In the genomic region with DNA sequence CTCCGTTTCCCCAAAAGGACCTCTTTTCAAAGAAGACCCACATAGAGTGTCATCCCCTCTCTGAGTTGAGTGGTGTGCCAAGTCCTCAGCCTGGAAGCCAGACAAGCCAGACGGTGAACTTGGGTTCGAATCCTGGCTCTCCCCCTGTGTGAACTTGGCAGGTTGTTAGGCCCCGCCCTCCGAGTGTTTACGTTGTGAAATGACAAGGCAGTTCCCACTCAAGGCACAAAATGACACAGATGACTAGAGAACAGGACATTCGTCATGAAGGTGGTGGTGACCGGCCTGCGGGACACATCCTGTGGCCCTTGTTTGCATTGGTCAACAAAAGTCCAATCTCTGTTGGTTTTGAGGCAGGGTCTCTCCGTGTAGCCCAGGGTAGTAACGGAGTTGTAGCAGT, we compare ENCODE assay signal across 8 mouse cellular contexts. TPM values are rescaled to one million over a fixed set of nuclear protein-coding genes. Genes with fewer than 3 reads are reported as not detected.
DNase-seq lines count a peak whose midpoint lies in the region; ATAC-seq and TF ChIP-seq lines count a peak whose summit lies in the region.

No protein-coding gene starts in this region.

- no peak overlapping the region for H3K4me3 ChIP-seq in limb, embryonic 15.5 days
- no peak overlapping the region for H3K4me3 ChIP-seq in limb, embryonic 10.5 days
- H3K4me3 ChIP-seq in forebrain, embryonic 11.5 days (ENCODE audit: low read depth, low read length) = no peak overlapping the region
- H3K4me3 ChIP-seq in liver, embryonic 14.5 days (ENCODE audit: insufficient read depth in 1 of 2, low read depth in 2 of 2, low read length in 2 of 2) = peak overlapping the region; percentile 25 to 97
- peak overlapping the region; percentile 12; the same call in 1 of the 2 replicates for H3K4me3 ChIP-seq in small intestine, adult 2 months (ENCODE audit: low read depth, low read length)
- H3K4me3 ChIP-seq in cerebellum, adult 2 months (replicated peaks; ENCODE audit: insufficient read depth, low read depth, low read length) = no peak overlapping the region

- no peak for TF ChIP-seq POLR2A in small intestine, adult 2 months (IDR thresholded peaks at IDR 0.05; ENCODE audit: low read depth, low read length)
- TF ChIP-seq POLR2A in cerebellum, adult 2 months (IDR thresholded peaks at IDR 0.05; ENCODE audit: borderline replicate concordance, insufficient read depth, low read length) = no peak

- H3K27ac ChIP-seq in limb, embryonic 15.5 days = peak overlapping the region; percentile 79; the same call in 1 of the 2 replicates
- H3K27ac ChIP-seq in limb, embryonic 10.5 days = no peak overlapping the region
- peak overlapping the region; percentile 88 for H3K27ac ChIP-seq in forebrain, embryonic 11.5 days (ENCODE audit: low read depth, low read length)
- peak overlapping the region; percentile 91 for H3K27ac ChIP-seq in liver, embryonic 14.5 days
- H3K27ac ChIP-seq in small intestine, adult 2 months (ENCODE audit: insufficient read depth, low read depth, low read length) = peak overlapping the region; percentile 97
- H3K27ac ChIP-seq in cerebellum, adult 2 months (ENCODE audit: insufficient read depth, low read length) = no peak overlapping the region

- no peaks in the 10 kb centered on the region for H3K36me3 ChIP-seq in limb, embryonic 15.5 days
- peaks cover 14% of the 10 kb centered on the region for H3K36me3 ChIP-seq in limb, embryonic 10.5 days
- H3K36me3 ChIP-seq in forebrain, embryonic 11.5 days (ENCODE audit: control insufficient read depth, insufficient read depth, low read length) = 0 out of 2 replicates have a peak, but pooled peaks cover 2% of the 10 kb centered on the region
- peaks cover 31% of the 10 kb centered on the region for H3K36me3 ChIP-seq in liver, embryonic 14.5 days (replicated peaks; ENCODE audit: control insufficient read depth, insufficient read depth, low read depth)
- H3K36me3 ChIP-seq in small intestine, adult 2 months (ENCODE audit: control insufficient read depth, insufficient read depth, low read length) = peaks cover 11% of the 10 kb centered on the region

- DNase-seq in limb, embryonic 10.5 days (ENCODE audit: low spot score) = no peak
- no peak for DNase-seq in forebrain, embryonic 11.5 days (ENCODE audit: low spot score)
- peak; percentile 59 to 76 (median 61) for DNase-seq in liver, embryonic 14.5 days (ENCODE audit: low read depth in 3 of 3, low spot score in 3 of 3)
- no peak for DNase-seq in cerebellum, adult 2 months
- no peak for DNase-seq in adrenal gland, adult 8-10 months
- DNase-seq in layer of hippocampus, adult 18-20 months (ENCODE audit: low spot score in 2 of 2) = no peak

- no peaks in the 10 kb centered on the region for H3K9me3 ChIP-seq in limb, embryonic 15.5 days
- no peaks in the 10 kb centered on the region for H3K9me3 ChIP-seq in limb, embryonic 10.5 days (replicated peaks)
- H3K9me3 ChIP-seq in forebrain, embryonic 11.5 days (ENCODE audit: control insufficient read depth, low read length) = no peaks in the 10 kb centered on the region
- H3K9me3 ChIP-seq in liver, embryonic 14.5 days (ENCODE audit: control insufficient read depth, low read length) = no peaks in the 10 kb centered on the region

- H3K27me3 ChIP-seq in limb, embryonic 15.5 days = no peaks in the 10 kb centered on the region
- no peaks in the 10 kb centered on the region for H3K27me3 ChIP-seq in limb, embryonic 10.5 days (ENCODE audit: low read depth, poor library complexity, severe bottlenecking)
- H3K27me3 ChIP-seq in forebrain, embryonic 11.5 days (ENCODE audit: control insufficient read depth, insufficient read depth, low read length) = no peaks in the 10 kb centered on the region
- no peaks in the 10 kb centered on the region for H3K27me3 ChIP-seq in liver, embryonic 14.5 days (ENCODE audit: control insufficient read depth, insufficient read depth, low read length)
- no peaks in the 10 kb centered on the region for H3K27me3 ChIP-seq in small intestine, adult 2 months (ENCODE audit: control insufficient read depth, insufficient read depth, low read length)
- no peaks in the 10 kb centered on the region for H3K27me3 ChIP-seq in cerebellum, adult 2 months (ENCODE audit: control insufficient read depth, insufficient read depth, low read length)

- no peak for ATAC-seq in limb, embryonic 15.5 days (ENCODE audit: insufficient number of reproducible peaks, low FRiP score, low TSS enrichment, low read depth)
- ATAC-seq in forebrain, embryonic 11.5 days (replicated peaks; ENCODE audit: low FRiP score) = no peak
- ATAC-seq in liver, embryonic 14.5 days (ENCODE audit: insufficient read depth) = no peak

- H3K9ac ChIP-seq in limb, embryonic 15.5 days = no peak overlapping the region
- H3K9ac ChIP-seq in forebrain, embryonic 11.5 days (ENCODE audit: low read length) = no peak overlapping the region
- H3K9ac ChIP-seq in liver, embryonic 14.5 days (replicated peaks) = peak overlapping the region; percentile 99

- peaks cover 77% of the 10 kb centered on the region for H3K4me1 ChIP-seq in limb, embryonic 15.5 days
- H3K4me1 ChIP-seq in limb, embryonic 10.5 days = peaks cover 83% of the 10 kb centered on the region
- H3K4me1 ChIP-seq in forebrain, embryonic 11.5 days (replicated peaks; ENCODE audit: control insufficient read depth, insufficient read depth, low read length) = peaks cover 46% of the 10 kb centered on the region
- peaks cover 69 to 71% of the 10 kb centered on the region in 2 experiments for H3K4me1 ChIP-seq in liver, embryonic 14.5 days (replicated peaks; ENCODE audit: control insufficient read depth in 2 of 2, insufficient read depth in 2 of 2, low read length in 1 of 2)
- peaks cover 33% of the 10 kb centered on the region for H3K4me1 ChIP-seq in small intestine, adult 2 months (ENCODE audit: control insufficient read depth, insufficient read depth, insufficient read length, low read length)
- H3K4me1 ChIP-seq in cerebellum, adult 2 months (ENCODE audit: control insufficient read depth, insufficient read depth, low read length) = peaks cover 6% of the 10 kb centered on the region; the same call in 1 of the 2 replicates

- 0 out of 2 replicates have a peak, but pooled peaks have one; percentile 8 for TF ChIP-seq EP300 in liver, embryonic 14.5 days (IDR thresholded peaks at IDR 0.05; ENCODE audit: low read depth)

- 82% methylated on average over 11 of the region's 11 CpGs for WGBS in limb, embryonic 15.5 days
- 92% methylated on average over 11 of the region's 11 CpGs for WGBS in limb, embryonic 10.5 days
- WGBS in forebrain, embryonic 11.5 days = 92% methylated on average over 11 of the region's 11 CpGs
- 68% methylated on average over 11 of the region's 11 CpGs for WGBS in liver, embryonic 14.5 days (ENCODE audit: insufficient replicate concordance)
- WGBS in small intestine, adult 2 months = 25% methylated on average over 11 of the region's 11 CpGs
- WGBS in cerebellum, adult 2 months = 69% methylated on average over 11 of the region's 11 CpGs

- no peak for TF ChIP-seq CTCF in liver, embryonic 14.5 days (IDR thresholded peaks at IDR 0.05; ENCODE audit: low read depth)
- TF ChIP-seq CTCF in small intestine, adult 2 months (IDR thresholded peaks at IDR 0.05; ENCODE audit: extremely low read depth, insufficient read length, insufficient replicate concordance, low read depth, low read length) = no peak
- TF ChIP-seq CTCF in cerebellum, adult 2 months (IDR thresholded peaks at IDR 0.05; ENCODE audit: borderline replicate concordance, insufficient read depth, low read depth, low read length) = no peak

- no peak overlapping the region for H3K4me2 ChIP-seq in limb, embryonic 15.5 days
- no peak overlapping the region for H3K4me2 ChIP-seq in forebrain, embryonic 11.5 days (ENCODE audit: low read depth, low read length, severe bottlenecking)
- H3K4me2 ChIP-seq in liver, embryonic 14.5 days (ENCODE audit: low read depth) = peak overlapping the region; percentile 88

RNA-seq across cellular contexts. Expression of a gene that starts 6.7 kb away (rescaled TPM):
- polyA plus RNA-seq in limb, embryonic 15.5 days (2015; fragmentation: Nextera tagmentation; extraction: Ambion mirVana) = 86.7 and 89.6 TPM in 2 replicates
- 40.8 and 42.7 TPM in 2 replicates for polyA plus RNA-seq in limb, embryonic 10.5 days (2016; fragmentation: Nextera tagmentation; extraction: Ambion mirVana)
- polyA plus RNA-seq in forebrain, embryonic 11.5 days (2014; fragmentation: Nextera tagmentation; extraction: Ambion mirVana) = 39.4 and 40.9 TPM in 2 replicates
- polyA plus RNA-seq in liver, embryonic 14.5 days (2012; rRNA removed) = 34.2 and 42.8 TPM in 2 replicates
- polyA plus RNA-seq in liver, embryonic 14.5 days (2014; fragmentation: Nextera tagmentation; extraction: Ambion mirVana) = 69.8 and 83.9 TPM in 2 replicates
- 52.4 and 170 TPM in 2 replicates for polyA plus RNA-seq in small intestine, adult 2 months (2012; rRNA removed)
- polyA plus RNA-seq in cerebellum, adult 2 months (2012; rRNA removed) = 16.4 and 18.6 TPM in 2 replicates
- total RNA-seq in adrenal gland, adult 8-10 months (2022) = 10 to 100 TPM; 48.3 to 64.6 (median 53.4) TPM
- total RNA-seq in layer of hippocampus, adult 18-20 months (2021) = 10 to 100 TPM; 58.1 to 59.5 TPM

Comparison
In these comparisons a context has a peak if more than half of its experiments do, and no peak if none do; other contexts are left out.
1. H3K27ac ChIP-seq: peak in limb, embryonic 15.5 days (single experiment), forebrain, embryonic 11.5 days (single experiment), liver, embryonic 14.5 days (single experiment) and small intestine, adult 2 months (single experiment); none in limb, embryonic 10.5 days (single experiment) and cerebellum, adult 2 months (single experiment).
2. H3K4me3 ChIP-seq: peak in liver, embryonic 14.5 days (2 of 2) and small intestine, adult 2 months (single experiment); none in limb, embryonic 15.5 days (single experiment), limb, embryonic 10.5 days (single experiment), forebrain, embryonic 11.5 days (single experiment) and cerebellum, adult 2 months (single experiment).
3. DNase-seq: peak in liver, embryonic 14.5 days (3 of 3); none in limb, embryonic 10.5 days (single experiment), forebrain, embryonic 11.5 days (single experiment), cerebellum, adult 2 months (0 of 2), adrenal gland, adult 8-10 months (single experiment) and layer of hippocampus, adult 18-20 months (0 of 2).